Mouse (Mus musculus): ENCODE measurements around the gene Ess2. TPM values are rescaled to one million over a fixed set of nuclear protein-coding genes. Genes with fewer than 3 reads are reported as not detected.
A peak's percentile ranks its signal among the peaks of the same experiment; 100 is the strongest.
"Not testable (repeated sequence)": the region's sequence is repeated elsewhere in the genome, so short reads cannot be mapped to it uniquely, and the experiment has no call there.

Gene Ess2
- polyA plus RNA-seq (2014; fragmentation: Nextera tagmentation; extraction: Ambion mirVana): 27.2 and 29.8 TPM in 2 replicates

DNA sequence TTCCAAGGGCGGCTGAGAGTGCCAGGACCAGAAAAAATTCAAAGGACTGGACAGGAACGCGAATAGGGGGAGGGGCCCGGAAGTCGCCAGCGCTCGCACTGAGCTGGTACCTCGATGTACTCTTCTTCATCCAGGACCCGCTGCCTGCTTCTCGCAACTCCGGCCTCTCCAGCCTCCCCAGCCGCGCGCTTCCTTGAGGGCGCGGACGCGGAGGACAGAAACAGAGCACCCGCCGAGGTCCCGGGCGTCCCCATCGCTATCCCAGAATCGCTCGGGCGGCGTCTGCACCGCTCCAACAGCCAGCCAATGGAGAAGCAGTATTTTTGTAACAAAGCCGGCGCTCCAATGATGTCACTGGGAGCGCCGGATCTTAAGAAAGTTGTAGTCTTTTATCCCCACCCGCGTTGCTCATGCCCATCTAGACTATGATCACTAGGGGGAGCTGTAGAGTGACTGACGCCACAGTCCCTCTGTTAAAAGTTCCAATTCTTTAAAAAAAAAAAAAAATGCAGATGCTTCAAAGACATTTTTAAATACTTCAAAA, at the start of gene Ess2:
Gene Ess2, minus strand, starts transcription at position 297 of the 544 bp plus-strand sequence.
- peaks cover 45% of the 10 kb centered on the region for H3K27me3 ChIP-seq (ENCODE audit: control insufficient read depth, insufficient read depth, low read length)
- peaks cover 11% of the 10 kb centered on the region for H3K4me1 ChIP-seq (ENCODE audit: control insufficient read depth, insufficient read depth, low read length)
- H3K36me3 ChIP-seq (ENCODE audit: control insufficient read depth, insufficient read depth, low read length): peaks cover 21% of the 10 kb centered on the region
- H3K9me3 ChIP-seq (replicated peaks; ENCODE audit: control insufficient read depth, low read length): no peaks in the 10 kb centered on the region
- ATAC-seq (replicated peaks; ENCODE audit: insufficient number of reproducible peaks, low FRiP score, low TSS enrichment): peak; percentile 84
- 0 out of 2 replicates have a peak within 1 kb of the TSS, but pooled peaks have one; percentile 7 for H3K27ac ChIP-seq (ENCODE audit: low read depth, low read length)
- peak within 1 kb of the TSS; percentile 70 for H3K4me3 ChIP-seq (ENCODE audit: low read depth, low read length)
- peak within 1 kb of the TSS; percentile 79 for H3K9ac ChIP-seq (ENCODE audit: low read depth, low read length)
- peak within 1 kb of the TSS; percentile 96 for H3K4me2 ChIP-seq
- under 1% methylated on average over 35 of the region's 35 CpGs for WGBS (ENCODE audit: insufficient replicate concordance)

GRCm38 (mm10) chr16:17956052-17956638, 45.0 kb upstream of the Ess2 start:
- H3K27me3 ChIP-seq (ENCODE audit: control insufficient read depth, insufficient read depth, low read length); H3K4me1 ChIP-seq (ENCODE audit: control insufficient read depth, insufficient read depth, low read length); H3K36me3 ChIP-seq (ENCODE audit: control insufficient read depth, insufficient read depth, low read length); H3K9ac ChIP-seq (ENCODE audit: low read depth, low read length); H3K27ac ChIP-seq (ENCODE audit: low read depth, low read length); H3K4me2 ChIP-seq; H3K9me3 ChIP-seq (replicated peaks; ENCODE audit: control insufficient read depth, low read length); ATAC-seq (replicated peaks; ENCODE audit: insufficient number of reproducible peaks, low FRiP score, low TSS enrichment); H3K4me3 ChIP-seq (ENCODE audit: low read depth, low read length): not testable (repeated sequence)
- 94% methylated on average over 16 of the region's 17 CpGs for WGBS (ENCODE audit: insufficient replicate concordance)

- no peak for ATAC-seq (replicated peaks; ENCODE audit: insufficient number of reproducible peaks, low FRiP score, low TSS enrichment)
- Histone ChIP-seq H3K9me3 (replicated peaks; ENCODE audit: control insufficient read depth, low read length) (no peaks in the 10 kb centered on the region), H3K4me2 (no peak overlapping the region), H3K9ac (ENCODE audit: low read depth, low read length) (no peak overlapping the region), H3K4me3 (ENCODE audit: low read depth, low read length) (no peak overlapping the region), H3K4me1 (ENCODE audit: control insufficient read depth, insufficient read depth, low read length) (no peaks in the 10 kb centered on the region), H3K36me3 (ENCODE audit: control insufficient read depth, insufficient read depth, low read length) (no peaks in the 10 kb centered on the region), H3K27me3 (ENCODE audit: control insufficient read depth, insufficient read depth, low read length) (no peaks in the 10 kb centered on the region), H3K27ac (ENCODE audit: low read depth, low read length) (no peak overlapping the region)
- WGBS (ENCODE audit: insufficient replicate concordance): 74% methylated on average over 4 of the region's 4 CpGs
These were observed 40.5 kb upstream of the Ess2 start for GRCm38 (mm10) chr16:17951618-17952017.

GRCm38 (mm10) chr16:17950068-17950467, 38.9 kb upstream of the Ess2 start:
- H3K4me1 ChIP-seq (ENCODE audit: control insufficient read depth, insufficient read depth, low read length): no peaks in the 10 kb centered on the region
- no peaks in the 10 kb centered on the region for H3K36me3 ChIP-seq (ENCODE audit: control insufficient read depth, insufficient read depth, low read length)
- no peak overlapping the region for H3K4me2 ChIP-seq
- no peaks in the 10 kb centered on the region for H3K27me3 ChIP-seq (ENCODE audit: control insufficient read depth, insufficient read depth, low read length)
- ATAC-seq (replicated peaks; ENCODE audit: insufficient number of reproducible peaks, low FRiP score, low TSS enrichment): no peak
- H3K27ac ChIP-seq (ENCODE audit: low read depth, low read length): no peak overlapping the region
- H3K4me3 ChIP-seq (ENCODE audit: low read depth, low read length): no peak overlapping the region
- H3K9ac ChIP-seq (ENCODE audit: low read depth, low read length): no peak overlapping the region
- 66% methylated on average over 4 of the region's 4 CpGs for WGBS (ENCODE audit: insufficient replicate concordance)
- no peaks in the 10 kb centered on the region for H3K9me3 ChIP-seq (replicated peaks; ENCODE audit: control insufficient read depth, low read length)

DNA sequence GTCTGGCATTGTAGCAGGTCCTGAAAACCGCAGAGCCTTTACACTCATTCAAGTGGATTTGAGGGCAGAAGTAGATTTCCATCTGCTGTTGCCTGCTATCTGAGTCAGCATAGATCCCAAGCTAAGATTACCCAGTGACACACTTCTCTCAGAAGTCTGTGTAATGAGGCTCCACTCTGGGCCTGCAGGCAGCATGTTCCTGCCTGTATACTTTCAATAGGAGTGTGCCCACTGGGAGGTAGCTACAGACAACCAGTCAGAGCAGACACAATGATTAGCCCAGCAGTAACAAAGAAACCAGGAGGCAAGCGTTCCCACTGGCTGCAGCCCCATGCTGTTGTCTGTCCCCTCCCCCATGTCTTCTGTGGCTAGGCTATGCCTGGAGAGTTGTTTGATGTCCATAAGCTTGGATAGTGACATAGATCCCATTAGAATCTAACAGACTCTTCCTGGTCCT, 38.3 kb upstream of the Ess2 start:
- H3K4me2 ChIP-seq: no peak overlapping the region
- no peak overlapping the region for H3K4me3 ChIP-seq (ENCODE audit: low read depth, low read length)
- no peaks in the 10 kb centered on the region for H3K4me1 ChIP-seq (ENCODE audit: control insufficient read depth, insufficient read depth, low read length)
- H3K27ac ChIP-seq (ENCODE audit: low read depth, low read length): no peak overlapping the region
- no peaks in the 10 kb centered on the region for H3K9me3 ChIP-seq (replicated peaks; ENCODE audit: control insufficient read depth, low read length)
- WGBS (ENCODE audit: insufficient replicate concordance): 43% methylated on average over 2 of the region's 2 CpGs
- no peaks in the 10 kb centered on the region for H3K27me3 ChIP-seq (ENCODE audit: control insufficient read depth, insufficient read depth, low read length)
- no peak for ATAC-seq (replicated peaks; ENCODE audit: insufficient number of reproducible peaks, low FRiP score, low TSS enrichment)
- no peak overlapping the region for H3K9ac ChIP-seq (ENCODE audit: low read depth, low read length)
- H3K36me3 ChIP-seq (ENCODE audit: control insufficient read depth, insufficient read depth, low read length): no peaks in the 10 kb centered on the region

DNA sequence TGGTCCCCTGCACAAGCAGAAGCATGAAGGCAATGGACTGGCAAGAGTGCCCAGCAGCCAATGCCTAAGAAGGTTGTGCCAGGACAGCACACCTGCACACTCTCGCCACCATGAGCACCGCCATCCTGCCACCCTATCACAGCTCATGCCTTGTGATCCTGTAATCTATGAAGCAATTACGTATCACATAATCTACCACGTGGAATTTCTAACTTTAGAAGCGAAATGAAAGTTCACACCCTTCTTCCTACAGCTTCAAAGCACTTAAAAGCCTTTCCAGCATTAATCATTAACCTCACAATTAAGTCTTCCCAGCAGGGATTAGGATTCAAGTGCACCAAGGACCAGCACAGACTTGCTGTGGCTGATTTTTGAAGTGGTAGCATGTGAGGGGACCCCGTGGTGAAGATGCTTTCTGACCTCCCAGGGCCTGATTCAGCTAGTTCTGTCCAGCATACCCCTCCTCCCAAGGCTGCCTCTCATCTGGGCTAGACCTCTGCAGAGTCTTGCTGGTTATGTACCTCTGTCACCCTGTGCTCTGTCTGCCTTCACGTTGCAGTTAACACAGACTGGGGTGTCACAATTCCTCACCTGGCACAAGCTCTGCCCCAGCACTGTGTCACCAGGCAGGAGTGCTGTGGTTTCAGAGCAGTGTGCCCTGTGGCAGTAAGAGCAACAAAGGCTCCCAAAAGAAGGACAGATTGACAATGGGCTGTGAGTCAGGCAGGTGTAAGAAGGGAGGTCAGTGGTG, 34.1 kb upstream of the Ess2 start:
- WGBS (ENCODE audit: insufficient replicate concordance): 54% methylated on average over 7 of the region's 7 CpGs
- ATAC-seq (replicated peaks; ENCODE audit: insufficient number of reproducible peaks, low FRiP score, low TSS enrichment): no peak
- Histone ChIP-seq H3K4me1 (ENCODE audit: control insufficient read depth, insufficient read depth, low read length) (no peaks in the 10 kb centered on the region), H3K27ac (ENCODE audit: low read depth, low read length) (no peak overlapping the region), H3K9me3 (replicated peaks; ENCODE audit: control insufficient read depth, low read length) (no peaks in the 10 kb centered on the region), H3K4me3 (ENCODE audit: low read depth, low read length) (no peak overlapping the region), H3K4me2 (no peak overlapping the region), H3K27me3 (ENCODE audit: control insufficient read depth, insufficient read depth, low read length) (no peaks in the 10 kb centered on the region), H3K9ac (ENCODE audit: low read depth, low read length) (no peak overlapping the region), H3K36me3 (ENCODE audit: control insufficient read depth, insufficient read depth, low read length) (no peaks in the 10 kb centered on the region)

DNA sequence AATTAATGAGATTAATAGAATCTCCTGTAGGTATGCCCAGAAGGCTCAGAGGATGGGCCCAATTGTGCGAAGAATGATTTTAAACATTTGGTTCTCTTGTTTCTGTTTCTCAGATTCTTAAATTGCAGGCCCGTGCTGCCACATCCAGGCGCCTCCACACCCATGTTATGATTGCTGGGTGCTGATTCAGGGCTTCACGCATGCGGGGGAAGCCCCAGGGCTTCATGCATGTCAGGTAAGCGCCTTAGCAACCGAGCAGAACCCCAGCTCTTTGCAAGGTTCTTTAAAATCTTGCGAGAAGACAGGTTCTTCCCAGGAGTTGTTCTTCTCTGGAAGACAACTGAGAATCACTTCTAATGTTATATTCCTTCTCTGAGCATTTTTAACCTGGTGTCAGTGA, 32.3 kb upstream of the Ess2 start:
- WGBS (ENCODE audit: insufficient replicate concordance): 65% methylated on average over 8 of the region's 8 CpGs
- H3K27me3 ChIP-seq (ENCODE audit: control insufficient read depth, insufficient read depth, low read length): peaks cover under 1% of the 10 kb centered on the region; the same call in 1 of the 2 replicates
- H3K9ac ChIP-seq (ENCODE audit: low read depth, low read length): no peak overlapping the region
- no peak for ATAC-seq (replicated peaks; ENCODE audit: insufficient number of reproducible peaks, low FRiP score, low TSS enrichment)
- no peaks in the 10 kb centered on the region for H3K36me3 ChIP-seq (ENCODE audit: control insufficient read depth, insufficient read depth, low read length)
- H3K4me1 ChIP-seq (ENCODE audit: control insufficient read depth, insufficient read depth, low read length): no peaks in the 10 kb centered on the region; the same call in 1 of the 2 replicates
- H3K9me3 ChIP-seq (replicated peaks; ENCODE audit: control insufficient read depth, low read length): no peaks in the 10 kb centered on the region
- H3K4me3 ChIP-seq (ENCODE audit: low read depth, low read length): no peak overlapping the region
- no peak overlapping the region for H3K27ac ChIP-seq (ENCODE audit: low read depth, low read length)
- no peak overlapping the region for H3K4me2 ChIP-seq

DNA sequence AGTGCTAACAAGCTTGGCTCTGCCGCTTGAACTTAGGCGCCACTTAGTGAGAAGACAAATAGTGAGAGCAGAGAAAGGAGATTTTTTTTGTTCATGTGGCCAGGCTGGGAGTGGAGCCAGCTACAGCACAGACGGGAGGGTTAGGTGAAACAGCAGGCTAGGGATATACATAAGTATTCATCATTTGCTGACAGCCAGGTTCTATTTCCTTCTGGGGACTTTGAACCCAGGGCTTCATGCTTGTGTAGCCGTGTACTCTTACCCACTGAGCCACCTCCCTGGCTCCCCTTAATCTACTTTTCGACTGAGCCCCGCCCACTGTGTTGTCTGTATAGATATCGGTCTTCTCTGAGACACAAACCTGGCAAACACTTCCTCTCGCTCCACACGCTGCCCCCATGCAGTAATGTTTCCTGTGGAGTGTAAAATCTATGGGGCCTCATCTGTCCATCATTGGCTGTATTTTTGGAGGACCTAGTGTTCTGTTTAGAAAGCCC, 28.2 kb upstream of the Ess2 start:
- peaks cover 15% of the 10 kb centered on the region for H3K27me3 ChIP-seq (ENCODE audit: control insufficient read depth, insufficient read depth, low read length)
- no peak overlapping the region for H3K27ac ChIP-seq (ENCODE audit: low read depth, low read length)
- H3K4me2 ChIP-seq: no peak overlapping the region
- no peak for ATAC-seq (replicated peaks; ENCODE audit: insufficient number of reproducible peaks, low FRiP score, low TSS enrichment)
- H3K4me1 ChIP-seq (ENCODE audit: control insufficient read depth, insufficient read depth, low read length): peaks cover 7% of the 10 kb centered on the region
- H3K9ac ChIP-seq (ENCODE audit: low read depth, low read length): no peak overlapping the region
- no peak overlapping the region for H3K4me3 ChIP-seq (ENCODE audit: low read depth, low read length)
- 42% methylated on average over 9 of the region's 9 CpGs for WGBS (ENCODE audit: insufficient replicate concordance)
- H3K9me3 ChIP-seq (replicated peaks; ENCODE audit: control insufficient read depth, low read length): no peaks in the 10 kb centered on the region
- H3K36me3 ChIP-seq (ENCODE audit: control insufficient read depth, insufficient read depth, low read length): no peaks in the 10 kb centered on the region
